Mouse (Mus musculus) MN1 (cell line): Measurements from ENCODE around the gene Myadml2.
"Not testable (repeated sequence)": the region's sequence is repeated elsewhere in the genome, so short reads cannot be mapped to it uniquely, and the experiment has no call there.

ENCODE experiments used
- DNase-seq: peaks from one replicate; pipeline ENCODE4 v3.0.0-alpha.2; 2016; ENCODE audit warnings: low spot score

The Myadml2 gene

GRCm38 (mm10) chr11:120648001-120648476 lies at the start of gene Myadml2:
Myadml2 (minus strand) TSS chr11:120648158.
- peak; percentile 34 for DNase-seq

- peak; percentile 91 for DNase-seq
Observed at GRCm38 (mm10) chr11:120697741-120698140, 49.8 kb upstream of the Myadml2 start.

GRCm38 (mm10) chr11:120696568-120696967 lies 48.6 kb upstream of the Myadml2 start:
- no peak for DNase-seq

GRCm38 (mm10) chr11:120695641-120696040 lies 47.7 kb upstream of the Myadml2 start:
- DNase-seq: no peak

- DNase-seq: no peak
Observed at GRCm38 (mm10) chr11:120695184-120695583, 47.2 kb upstream of the Myadml2 start.

- DNase-seq: no peak
Observed at GRCm38 (mm10) chr11:120693461-120693860, 45.5 kb upstream of the Myadml2 start.

- DNase-seq: no peak
Observed at GRCm38 (mm10) chr11:120692471-120693011, 44.6 kb upstream of the Myadml2 start.

GRCm38 (mm10) chr11:120689365-120689764 lies 41.4 kb upstream of the Myadml2 start:
- no peak for DNase-seq

- no peak for DNase-seq
Observed at GRCm38 (mm10) chr11:120686650-120687272, 38.8 kb upstream of the Myadml2 start.

- no peak for DNase-seq
Observed at GRCm38 (mm10) chr11:120684660-120685059, 36.7 kb upstream of the Myadml2 start.

- no peak for DNase-seq
Observed at GRCm38 (mm10) chr11:120684086-120684485, 36.1 kb upstream of the Myadml2 start.

GRCm38 (mm10) chr11:120683536-120683935 lies 35.6 kb upstream of the Myadml2 start:
- DNase-seq: no peak

- DNase-seq: no peak
Observed at GRCm38 (mm10) chr11:120682683-120683082, 34.7 kb upstream of the Myadml2 start.

- peak; percentile 69 for DNase-seq
Observed at GRCm38 (mm10) chr11:120679909-120680308, 32.0 kb upstream of the Myadml2 start.

GRCm38 (mm10) chr11:120676951-120677350 lies 29.0 kb upstream of the Myadml2 start:
- no peak for DNase-seq

GRCm38 (mm10) chr11:120675875-120676274 lies 27.9 kb upstream of the Myadml2 start:
- not testable (repeated sequence) for DNase-seq

- no peak for DNase-seq
Observed at GRCm38 (mm10) chr11:120673594-120674122, 25.7 kb upstream of the Myadml2 start.

- peak; percentile 95 for DNase-seq
Observed at GRCm38 (mm10) chr11:120672687-120673593, 25.0 kb upstream of the Myadml2 start, which contains the start of gene Aspscr1. Aspscr1 (plus strand) TSS chr11:120672973.

GRCm38 (mm10) chr11:120666617-120667016 lies 18.7 kb upstream of the Myadml2 start:
- peak; percentile 59 for DNase-seq

- DNase-seq: no peak
Observed at GRCm38 (mm10) chr11:120665406-120665805, 17.4 kb upstream of the Myadml2 start.

GRCm38 (mm10) chr11:120663714-120664113 lies 15.8 kb upstream of the Myadml2 start:
- DNase-seq: no peak

- DNase-seq: no peak
Observed at GRCm38 (mm10) chr11:120662759-120663158, 14.8 kb upstream of the Myadml2 start.
